Mouse (Mus musculus): ENCODE measurements around the gene Nfix. TPM values are rescaled to one million over a fixed set of nuclear protein-coding genes. Genes with fewer than 3 reads are reported as not detected.
A peak's percentile ranks its signal among the peaks of the same experiment; 100 is the strongest.

The Nfix gene
- polyA plus RNA-seq, 2 experiments from 2014 or later: 2.8 to 7.2 TPM

- peak; percentile 53 for ATAC-seq
These were observed 137.5 kb downstream of the Nfix start, which contains the start of gene Ier2 for GRCm38 (mm10) chr8:84662581-84663065. Gene Ier2, minus strand, starts transcription at chr8:84662852.

GRCm38 (mm10) chr8:84661961-84662571, 138.1 kb downstream of the Nfix start:
- ATAC-seq: peak; percentile 3

GRCm38 (mm10) chr8:84661458-84661871, 138.7 kb downstream of the Nfix start:
- peak; percentile 10 for ATAC-seq

GRCm38 (mm10) chr8:84660819-84661457, 139.2 kb downstream of the Nfix start:
- ATAC-seq: no peak

GRCm38 (mm10) chr8:84659936-84660818, 140.0 kb downstream of the Nfix start:
- ATAC-seq: peak; percentile 50

GRCm38 (mm10) chr8:84658951-84659350, 141.2 kb downstream of the Nfix start:
- ATAC-seq: no peak

- no peak for ATAC-seq
These were observed 142.5 kb downstream of the Nfix start for GRCm38 (mm10) chr8:84657680-84658079.

- no peak for ATAC-seq
These were observed 142.9 kb downstream of the Nfix start for GRCm38 (mm10) chr8:84657203-84657602.

GRCm38 (mm10) chr8:84656641-84657126, 143.5 kb downstream of the Nfix start:
- peak; percentile 56 for ATAC-seq

- no peak for ATAC-seq
These were observed 144.0 kb downstream of the Nfix start for GRCm38 (mm10) chr8:84656191-84656525.

GRCm38 (mm10) chr8:84655336-84656190, 144.6 kb downstream of the Nfix start:
- ATAC-seq: no peak

- ATAC-seq: no peak
These were observed 145.5 kb downstream of the Nfix start for GRCm38 (mm10) chr8:84654597-84654996.

- no peak for ATAC-seq
These were observed 147.0 kb downstream of the Nfix start for GRCm38 (mm10) chr8:84653092-84653631.

- ATAC-seq: no peak
These were observed 149.9 kb downstream of the Nfix start for GRCm38 (mm10) chr8:84650213-84650612.

Other genes starting within 250 kb of the Nfix start
- gene Ier2, start 137.5 kb downstream of the Nfix start, polyA plus RNA-seq (2017; shearing (Covaris generic)): 10 to 100 TPM; 39.5 to 42.6 TPM
- 10 to 100 TPM; 45.0 to 60.3 TPM for gene Trmt1, start 114.0 kb downstream of the Nfix start, polyA plus RNA-seq (2017; shearing (Covaris generic))
- gene Nacc1, start 112.5 kb downstream of the Nfix start, polyA plus RNA-seq (2017; shearing (Covaris generic)): 1 to 10 TPM; 8.1 to 9.1 TPM
- 1 to 10 TPM; 2.0 to 2.6 TPM for gene Lyl1, start 98.9 kb downstream of the Nfix start, polyA plus RNA-seq (2017; shearing (Covaris generic))
- gene G430095P16Rik, start 77.3 kb downstream of the Nfix start, polyA plus RNA-seq (2017; shearing (Covaris generic)): 10 to 100 TPM; 24.3 to 28.6 TPM
- gene Dand5, start 22.5 kb upstream of the Nfix start, polyA plus RNA-seq (2017; shearing (Covaris generic)): 1 to 10 TPM; 4.9 to 7.6 TPM
- 10 to 100 TPM; 14.3 to 16.4 TPM for gene Gadd45gip1, start 31.2 kb upstream of the Nfix start, polyA plus RNA-seq (2017; shearing (Covaris generic))
- gene Rad23a, start 40.3 kb upstream of the Nfix start, polyA plus RNA-seq (2017; shearing (Covaris generic)): 100 to 1,000 TPM; 139 to 160 TPM
- gene Calr, start 46.6 kb upstream of the Nfix start, polyA plus RNA-seq (2017; shearing (Covaris generic)): 100 to 1,000 TPM; 250 to 281 TPM
- 100 to 1,000 TPM in 1 of 2 experiments, 10 to 100 TPM in 1; 67.4 to 122 TPM for gene Farsa, start 56.6 kb upstream of the Nfix start, polyA plus RNA-seq (2017; shearing (Covaris generic))
- gene Syce2, start 71.8 kb upstream of the Nfix start, polyA plus RNA-seq (2017; shearing (Covaris generic)): 1 to 10 TPM; 6.5 to 9.0 TPM
- 10 to 100 TPM; 21.5 to 32.7 TPM for gene Gcdh, start 93.6 kb upstream of the Nfix start, polyA plus RNA-seq (2017; shearing (Covaris generic))
- under 1 TPM in 1 of 2 experiments, not detected in 1; 0.22 TPM for gene Klf1, start 101.6 kb upstream of the Nfix start, polyA plus RNA-seq (2017; shearing (Covaris generic))
- 10 to 100 TPM; 25.7 to 29.7 TPM for gene Dnase2a, start 108.2 kb upstream of the Nfix start, polyA plus RNA-seq (2017; shearing (Covaris generic))
- gene Mast1, start 137.0 kb upstream of the Nfix start, polyA plus RNA-seq (2017; shearing (Covaris generic)): 1 to 10 TPM; 1.2 to 1.3 TPM
- not detected for gene Rtbdn, start 146.6 kb upstream of the Nfix start, polyA plus RNA-seq (2017; shearing (Covaris generic))
- not detected for gene Gm49661, start 169.1 kb upstream of the Nfix start, polyA plus RNA-seq (2017; shearing (Covaris generic))
- gene Prdx2, start 169.2 kb upstream of the Nfix start, polyA plus RNA-seq (2017; shearing (Covaris generic)): 100 to 1,000 TPM; 213 to 298 TPM
- gene Rnaseh2a, start 169.4 kb upstream of the Nfix start, polyA plus RNA-seq (2017; shearing (Covaris generic)): 100 to 1,000 TPM in 1 of 2 experiments, 10 to 100 TPM in 1; 78.9 to 109 TPM
- 10 to 100 TPM; 18.9 to 29.4 TPM for gene Junb, start 178.4 kb upstream of the Nfix start, polyA plus RNA-seq (2017; shearing (Covaris generic))
- 1 to 10 TPM; 4.2 to 5.6 TPM for gene Hook2, start 190.3 kb upstream of the Nfix start, polyA plus RNA-seq (2017; shearing (Covaris generic))
- gene Best2, start 214.2 kb upstream of the Nfix start, polyA plus RNA-seq (2017; shearing (Covaris generic)): not detected
- gene Asna1, start 224.9 kb upstream of the Nfix start, polyA plus RNA-seq (2017; shearing (Covaris generic)): 10 to 100 TPM; 53.8 to 73.8 TPM
- gene Trir, start 226.5 kb upstream of the Nfix start, polyA plus RNA-seq (2017; shearing (Covaris generic)): 10 to 100 TPM; 15.5 to 28.1 TPM
- 10 to 100 TPM; 15.0 to 30.1 TPM for gene Tnpo2, start 236.6 kb upstream of the Nfix start, polyA plus RNA-seq (2017; shearing (Covaris generic))

All from CD4-positive, CD25-positive, alpha-beta regulatory T cell, adult 4 months (primary cell).